Mouse (Mus musculus): ENCODE results near the gene Snx22.

Gene Snx22

GRCm38 (mm10) chr9:66069583-66069982 lies at the start of gene Snx22:
Snx22 (minus strand) TSS chr9:66069719.
- DNase-seq (ENCODE audit: low spot score): peak; percentile 53

GRCm38 (mm10) chr9:66116890-66117289 lies 47.4 kb upstream of the Snx22 start:
- DNase-seq (ENCODE audit: low spot score): no peak

- DNase-seq (ENCODE audit: low spot score): no peak
These were observed 44.8 kb upstream of the Snx22 start for GRCm38 (mm10) chr9:66114341-66114740.

GRCm38 (mm10) chr9:66110611-66111379 lies 41.3 kb upstream of the Snx22 start:
- no peak for DNase-seq (ENCODE audit: low spot score)

- DNase-seq (ENCODE audit: low spot score): no peak
These were observed 40.6 kb upstream of the Snx22 start for GRCm38 (mm10) chr9:66110126-66110525.

- DNase-seq (ENCODE audit: low spot score): no peak
These were observed 40.1 kb upstream of the Snx22 start for GRCm38 (mm10) chr9:66109574-66109973.

GRCm38 (mm10) chr9:66105168-66105567 lies 35.6 kb upstream of the Snx22 start:
- DNase-seq (ENCODE audit: low spot score): no peak

- DNase-seq (ENCODE audit: low spot score): no peak
These were observed 35.1 kb upstream of the Snx22 start for GRCm38 (mm10) chr9:66104601-66105000.

GRCm38 (mm10) chr9:66102668-66103067 lies 33.1 kb upstream of the Snx22 start:
- no peak for DNase-seq (ENCODE audit: low spot score)

- peak; percentile 58 for DNase-seq (ENCODE audit: low spot score)
These were observed 32.1 kb upstream of the Snx22 start for GRCm38 (mm10) chr9:66101577-66101976.

GRCm38 (mm10) chr9:66092664-66093063 lies 23.1 kb upstream of the Snx22 start:
- no peak for DNase-seq (ENCODE audit: low spot score)

GRCm38 (mm10) chr9:66091327-66092231 lies 22.1 kb upstream of the Snx22 start:
- no peak for DNase-seq (ENCODE audit: low spot score)

GRCm38 (mm10) chr9:66090593-66091244 lies 21.2 kb upstream of the Snx22 start:
- DNase-seq (ENCODE audit: low spot score): no peak

- no peak for DNase-seq (ENCODE audit: low spot score)
These were observed 18.9 kb upstream of the Snx22 start for GRCm38 (mm10) chr9:66088411-66088810.

- no peak for DNase-seq (ENCODE audit: low spot score)
These were observed 17.5 kb upstream of the Snx22 start for GRCm38 (mm10) chr9:66087062-66087461.

GRCm38 (mm10) chr9:66084171-66084570 lies 14.7 kb upstream of the Snx22 start:
- no peak for DNase-seq (ENCODE audit: low spot score)

GRCm38 (mm10) chr9:66081999-66082398 lies 12.5 kb upstream of the Snx22 start:
- DNase-seq (ENCODE audit: low spot score): no peak

- no peak for DNase-seq (ENCODE audit: low spot score)
These were observed 11.4 kb upstream of the Snx22 start for GRCm38 (mm10) chr9:66080804-66081459.

- no peak for DNase-seq (ENCODE audit: low spot score)
These were observed 9.0 kb upstream of the Snx22 start for GRCm38 (mm10) chr9:66078493-66078892.

- no peak for DNase-seq (ENCODE audit: low spot score)
These were observed 8.6 kb upstream of the Snx22 start for GRCm38 (mm10) chr9:66078072-66078471.

- DNase-seq (ENCODE audit: low spot score): no peak
These were observed 3.2 kb upstream of the Snx22 start for GRCm38 (mm10) chr9:66072754-66073153.

GRCm38 (mm10) chr9:66070151-66070550 lies 632 bp upstream of the Snx22 start:
- DNase-seq (ENCODE audit: low spot score): no peak
